Mouse (Mus musculus) liver, embryonic 16.5 days (tissue): ENCODE measurements around the gene Chst8. TPM values are rescaled to one million over a fixed set of nuclear protein-coding genes. Genes with fewer than 3 reads are reported as not detected.

ENCODE experiments used
- ATAC-seq: fragments of 200-750 bp; cut with Nextera tagmentation; 2 replicates; pipeline ENCODE4 v1.8.0; 2017; ENCODE audit warnings: low read depth, mild to moderate bottlenecking, moderate number of reproducible peaks, moderate library complexity
- H3K27ac ChIP-seq: fragments of 300-500 bp; sonication (generic); 2 replicates; pipeline ENCODE4 v1.5.1; 2014; ENCODE audit warnings: mild to moderate bottlenecking, low read length
- H3K27me3 ChIP-seq: fragments of 300-500 bp; sonication (generic); 2 replicates; pipeline ENCODE4 v1.6.1; 2014; ENCODE audit warnings: low read depth, low read length, mixed read lengths; ENCODE audit not compliant: control insufficient read depth, insufficient read depth
- H3K36me3 ChIP-seq: fragments of 300-500 bp; sonication (generic); 2 replicates; pipeline ENCODE4 v1.6.1; 2014; ENCODE audit warnings: mild to moderate bottlenecking; ENCODE audit not compliant: control insufficient read depth, insufficient read depth
- H3K4me1 ChIP-seq: fragments of 300-500 bp; sonication (generic); 2 replicates; pipeline ENCODE4 v1.6.1; 2014; ENCODE audit warnings: low read depth, low read length, mixed read lengths; ENCODE audit not compliant: control insufficient read depth
- H3K4me2 ChIP-seq: fragments of 300-500 bp; sonication (generic); 2 replicates; pipeline ENCODE4 v1.6.1; 2014; ENCODE audit warnings: low read depth, low read length, mixed read lengths
- H3K4me3 ChIP-seq: fragments of 300-500 bp; sonication (generic); 2 replicates; pipeline ENCODE4 v1.5.1; 2014; ENCODE audit warnings: low read depth, mild to moderate bottlenecking, low read length
- H3K9ac ChIP-seq: fragments of 300-500 bp; sonication (generic); 2 replicates; pipeline ENCODE4 v1.6.1; 2014; ENCODE audit warnings: low read depth, low read length
- H3K9me3 ChIP-seq: fragments of 300-500 bp; sonication (generic); replicated peaks from 2 replicates; pipeline ENCODE4 v1.6.1; 2016; ENCODE audit warnings: low read length; ENCODE audit not compliant: control insufficient read depth
- WGBS: fragments of 180-500 bp; shearing (Covaris S2); extraction: QIAGEN DNeasy Blood & Tissue Kit; methylation state at CpG from one replicate; pipeline ENCODE4 v1.1.7; 2014; ENCODE audit not compliant: insufficient replicate concordance; 5-methylcytosine and 5-hydroxymethylcytosine counted together
- polyA plus RNA-seq: library from polyadenylated mRNA; unstranded; fragments of >200 nt; fragmentation: Nextera tagmentation; extraction: Ambion mirVana; gene quantifications from 2 replicates; pipeline ENCODE4 v1.2.1, GENCODE M21; 2015

The Chst8 gene
- polyA plus RNA-seq, 1 experiment from 2014 or later, result 0.33 TPM

- ATAC-seq, result no peak
- H3K36me3 ChIP-seq, result no peaks in the 10 kb centered on the region
- no peak overlapping the region for H3K9ac ChIP-seq
- H3K27me3 ChIP-seq, result no peaks in the 10 kb centered on the region
- H3K4me2 ChIP-seq, result no peak overlapping the region
- WGBS, result 54% methylated on average over 9 of the region's 9 CpGs
- H3K4me3 ChIP-seq, result no peak overlapping the region
- no peaks in the 10 kb centered on the region for H3K4me1 ChIP-seq
- H3K9me3 ChIP-seq, result no peaks in the 10 kb centered on the region
- no peak overlapping the region for H3K27ac ChIP-seq
These were observed 93.9 kb downstream of the Chst8 start for GRCm38 (mm10) chr7:34718651-34719050.

GRCm38 (mm10) chr7:34717161-34717810 lies 95.2 kb downstream of the Chst8 start:
- H3K9ac ChIP-seq, result no peak overlapping the region
- no peak overlapping the region for H3K27ac ChIP-seq
- no peaks in the 10 kb centered on the region for H3K27me3 ChIP-seq
- ATAC-seq, result no peak
- no peak overlapping the region for H3K4me3 ChIP-seq
- H3K4me2 ChIP-seq, result no peak overlapping the region
- H3K36me3 ChIP-seq, result no peaks in the 10 kb centered on the region
- 15% methylated on average over 11 of the region's 11 CpGs for WGBS
- no peaks in the 10 kb centered on the region for H3K4me1 ChIP-seq
- H3K9me3 ChIP-seq, result no peaks in the 10 kb centered on the region

- H3K27me3 ChIP-seq, result no peaks in the 10 kb centered on the region
- no peak overlapping the region for H3K4me2 ChIP-seq
- no peaks in the 10 kb centered on the region for H3K9me3 ChIP-seq
- H3K27ac ChIP-seq, result no peak overlapping the region
- no peaks in the 10 kb centered on the region for H3K36me3 ChIP-seq
- no peak overlapping the region for H3K4me3 ChIP-seq
- no peak for ATAC-seq
- H3K4me1 ChIP-seq, result no peaks in the 10 kb centered on the region
- H3K9ac ChIP-seq, result no peak overlapping the region
- WGBS, result 47% methylated on average over 11 of the region's 11 CpGs
These were observed 97.6 kb downstream of the Chst8 start for GRCm38 (mm10) chr7:34714848-34715460.

GRCm38 (mm10) chr7:34709111-34709510 lies 103.4 kb downstream of the Chst8 start:
- H3K4me2 ChIP-seq, result no peak overlapping the region
- H3K36me3 ChIP-seq, result no peaks in the 10 kb centered on the region
- no peak for ATAC-seq
- H3K4me1 ChIP-seq, result no peaks in the 10 kb centered on the region
- no peak overlapping the region for H3K27ac ChIP-seq
- H3K4me3 ChIP-seq, result no peak overlapping the region
- no peaks in the 10 kb centered on the region for H3K9me3 ChIP-seq
- WGBS, result 60% methylated on average over 4 of the region's 4 CpGs
- no peaks in the 10 kb centered on the region for H3K27me3 ChIP-seq
- H3K9ac ChIP-seq, result no peak overlapping the region

GRCm38 (mm10) chr7:34704401-34704800 lies 108.1 kb downstream of the Chst8 start:
- WGBS, result 49% methylated on average over 4 of the region's 4 CpGs

GRCm38 (mm10) chr7:34703437-34703836 lies 109.1 kb downstream of the Chst8 start:
- Histone ChIP-seq H3K27ac (no peak overlapping the region), H3K4me3 (no peak overlapping the region), H3K4me2 (no peak overlapping the region), H3K4me1 (no peaks in the 10 kb centered on the region), H3K9ac (no peak overlapping the region), H3K36me3 (no peaks in the 10 kb centered on the region), H3K9me3 (no peaks in the 10 kb centered on the region), H3K27me3 (no peaks in the 10 kb centered on the region)
- WGBS, result 39% methylated on average over 4 of the region's 4 CpGs
- no peak for ATAC-seq

More at GRCm38 (mm10) chr7:34704401-34704800, 108.1 kb downstream of the Chst8 start:
- no peak for ATAC-seq
- H3K27me3 ChIP-seq, result no peaks in the 10 kb centered on the region
- no peaks in the 10 kb centered on the region for H3K4me1 ChIP-seq
- H3K27ac ChIP-seq, result no peak overlapping the region
- no peaks in the 10 kb centered on the region for H3K9me3 ChIP-seq
- no peak overlapping the region for H3K4me3 ChIP-seq
- H3K4me2 ChIP-seq, result no peak overlapping the region
- H3K36me3 ChIP-seq, result no peaks in the 10 kb centered on the region
- no peak overlapping the region for H3K9ac ChIP-seq

GRCm38 (mm10) chr7:34702718-34703351 lies 109.7 kb downstream of the Chst8 start:
- no peaks in the 10 kb centered on the region for H3K36me3 ChIP-seq
- WGBS, result 12% methylated on average over 11 of the region's 11 CpGs
- no peak overlapping the region for H3K4me2 ChIP-seq
- no peak overlapping the region for H3K27ac ChIP-seq
- no peak overlapping the region for H3K9ac ChIP-seq
- H3K9me3 ChIP-seq, result no peaks in the 10 kb centered on the region
- no peak for ATAC-seq
- no peak overlapping the region for H3K4me3 ChIP-seq
- H3K27me3 ChIP-seq, result no peaks in the 10 kb centered on the region
- no peaks in the 10 kb centered on the region for H3K4me1 ChIP-seq

GRCm38 (mm10) chr7:34699888-34700287 lies 112.6 kb downstream of the Chst8 start:
- no peak overlapping the region for H3K27ac ChIP-seq
- no peaks in the 10 kb centered on the region for H3K27me3 ChIP-seq
- 51% methylated on average over 3 of the region's 3 CpGs for WGBS
- no peaks in the 10 kb centered on the region for H3K9me3 ChIP-seq
- ATAC-seq, result no peak
- no peak overlapping the region for H3K9ac ChIP-seq
- no peaks in the 10 kb centered on the region for H3K36me3 ChIP-seq
- H3K4me1 ChIP-seq, result no peaks in the 10 kb centered on the region
- no peak overlapping the region for H3K4me3 ChIP-seq
- no peak overlapping the region for H3K4me2 ChIP-seq

GRCm38 (mm10) chr7:34698221-34698620 lies 114.3 kb downstream of the Chst8 start:
- no peak overlapping the region for H3K4me2 ChIP-seq
- H3K27ac ChIP-seq, result no peak overlapping the region
- no peaks in the 10 kb centered on the region for H3K4me1 ChIP-seq
- no peak overlapping the region for H3K9ac ChIP-seq
- no peaks in the 10 kb centered on the region for H3K36me3 ChIP-seq
- no peak overlapping the region for H3K4me3 ChIP-seq
- no peaks in the 10 kb centered on the region for H3K9me3 ChIP-seq
- H3K27me3 ChIP-seq, result no peaks in the 10 kb centered on the region
- ATAC-seq, result no peak
- 80% methylated on average over 9 of the region's 9 CpGs for WGBS
